Mouse (Mus musculus): Measurements from ENCODE around the gene Mbd3. TPM values are rescaled to one million over a fixed set of nuclear protein-coding genes. Genes with fewer than 3 reads are reported as not detected.
A peak's percentile ranks its signal among the peaks of the same experiment; 100 is the strongest.
"Not testable (repeated sequence)": the region's sequence is repeated elsewhere in the genome, so short reads cannot be mapped to it uniquely, and the experiment has no call there.

Gene Mbd3
- polyA plus RNA-seq, 1 experiment from 2014 or later, result 346 TPM

DNA sequence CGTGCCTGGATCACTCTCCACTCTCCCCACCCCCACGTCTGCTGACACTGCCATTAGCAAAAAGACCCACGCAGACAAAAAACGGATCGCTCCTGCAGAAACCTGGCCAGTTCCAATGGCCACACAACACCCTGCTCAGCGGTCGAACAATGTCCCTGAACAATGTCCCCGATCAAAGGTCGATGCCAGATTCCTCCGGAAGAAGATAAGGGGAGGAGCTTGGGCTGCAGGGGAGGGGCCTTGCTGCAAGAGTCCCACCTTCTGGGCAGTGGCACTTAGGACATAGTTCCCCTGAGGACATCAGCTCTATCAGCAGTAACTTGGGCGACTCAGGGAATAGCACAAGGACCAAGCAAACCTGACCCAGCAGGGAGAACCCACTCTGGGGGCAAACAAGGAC is 47.5 kb downstream of the Mbd3 start:
- no peak overlapping the region for H3K4me3 ChIP-seq
- peaks cover 100% of the 10 kb centered on the region for H3K27me3 ChIP-seq (ENCODE audit: poor library complexity, severe bottlenecking)
- no peaks in the 10 kb centered on the region for H3K9me3 ChIP-seq
- H3K36me3 ChIP-seq (replicated peaks), result no peaks in the 10 kb centered on the region
- no peak for DNase-seq (ENCODE audit: extremely low spot score, low spot score)
- no peak overlapping the region for H3K27ac ChIP-seq
- WGBS, result 20% methylated on average over 11 of the region's 11 CpGs
- H3K4me1 ChIP-seq, result peaks cover 42% of the 10 kb centered on the region

DNA sequence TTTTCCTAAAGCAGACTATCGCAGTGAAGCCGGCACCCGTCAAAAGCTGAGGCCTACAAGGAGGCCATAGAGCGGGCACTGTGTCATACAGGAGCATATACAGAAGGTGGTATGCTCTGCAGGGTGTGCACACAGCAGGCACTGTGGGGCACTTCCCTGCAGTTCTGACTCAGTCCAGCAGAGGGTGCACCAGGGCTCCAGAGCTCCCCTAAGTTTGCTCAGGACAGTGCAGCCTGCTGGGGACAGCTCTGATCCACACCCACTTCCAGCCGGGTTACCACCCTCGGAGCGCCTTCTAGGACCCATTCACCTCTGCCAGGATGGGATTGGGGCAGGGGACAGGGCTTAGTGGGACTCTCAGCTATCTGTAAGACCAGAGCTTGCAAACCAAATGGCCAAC is 49.1 kb downstream of the Mbd3 start:
- Histone ChIP-seq H3K27ac (no peak overlapping the region), H3K4me3 (peak overlapping the region; percentile 2; the same call in 1 of the 2 replicates), H3K36me3 (replicated peaks) (no peaks in the 10 kb centered on the region), H3K27me3 (ENCODE audit: poor library complexity, severe bottlenecking) (peaks cover 100% of the 10 kb centered on the region), H3K9me3 (no peaks in the 10 kb centered on the region), H3K4me1 (peaks cover 28% of the 10 kb centered on the region)
- WGBS, result 2% methylated on average over 7 of the region's 7 CpGs
- DNase-seq (ENCODE audit: extremely low spot score, low spot score), result peak; percentile 83

DNA sequence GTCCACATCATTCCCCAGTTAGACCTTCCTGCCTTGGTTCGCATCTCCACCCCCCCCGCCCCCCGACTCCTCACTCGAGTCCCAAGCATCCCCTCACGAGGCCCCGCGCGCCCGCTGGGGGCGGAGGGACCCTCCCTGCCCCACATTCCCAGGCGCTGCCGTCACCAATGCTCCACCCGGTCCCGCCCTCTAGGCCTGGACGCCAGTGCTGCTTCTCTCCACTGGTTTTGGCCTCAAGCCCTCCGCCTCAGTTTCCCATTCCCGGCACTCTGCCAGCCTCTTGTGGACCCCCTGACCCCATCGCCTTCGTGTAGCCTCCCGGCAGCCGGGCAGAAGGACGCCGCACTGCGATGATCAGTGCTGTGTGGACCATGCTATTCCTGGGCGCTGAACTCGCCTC is 50.4 kb downstream of the Mbd3 start:
- peaks cover 100% of the 10 kb centered on the region for H3K27me3 ChIP-seq (ENCODE audit: poor library complexity, severe bottlenecking)
- DNase-seq (ENCODE audit: extremely low spot score, low spot score), result no peak
- no peak overlapping the region for H3K27ac ChIP-seq
- no peaks in the 10 kb centered on the region for H3K9me3 ChIP-seq
- peaks cover 38% of the 10 kb centered on the region for H3K4me1 ChIP-seq
- peak overlapping the region; percentile 44 for H3K4me3 ChIP-seq
- no peaks in the 10 kb centered on the region for H3K36me3 ChIP-seq (replicated peaks)
- WGBS, result 16% methylated on average over 26 of the region's 26 CpGs

DNA sequence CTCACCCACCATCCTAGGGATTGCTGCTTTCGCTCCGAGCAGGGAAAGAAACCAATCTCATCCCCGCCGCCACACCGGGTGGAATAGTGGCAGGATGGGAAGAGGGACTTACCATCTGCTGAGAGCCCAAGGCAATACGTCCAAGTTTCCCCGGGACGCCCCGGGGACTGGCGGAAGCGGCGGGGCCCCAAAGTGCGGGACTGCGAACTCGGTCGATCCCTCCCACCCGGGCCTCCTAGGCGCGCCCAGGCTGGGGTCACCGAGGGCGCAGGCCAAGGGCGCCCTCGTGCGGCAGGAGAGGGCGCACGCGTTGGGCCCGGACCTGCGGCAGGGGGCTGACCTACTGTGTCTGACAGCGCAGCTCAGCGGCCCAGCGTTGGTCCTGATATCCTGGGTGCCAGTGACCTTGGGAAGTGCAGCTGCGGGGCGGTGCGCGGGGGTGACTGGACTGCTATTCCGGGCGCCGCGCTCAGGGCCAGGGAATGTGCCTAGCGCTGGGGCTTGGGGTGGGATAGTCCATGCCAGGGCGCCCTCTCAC is 51.0 kb downstream of the Mbd3 start, which contains the start of gene Adamtsl5:
Gene Adamtsl5, minus strand, starts transcription at position 169 of the 538 bp plus-strand sequence.
- Histone ChIP-seq H3K27me3 (ENCODE audit: poor library complexity, severe bottlenecking) (peaks cover 100% of the 10 kb centered on the region), H3K27ac (no peak within 1 kb of the TSS), H3K4me3 (peak within 1 kb of the TSS; percentile 44), H3K4me1 (peaks cover 45% of the 10 kb centered on the region), H3K36me3 (replicated peaks) (no peaks in the 10 kb centered on the region), H3K9me3 (no peaks in the 10 kb centered on the region)
- under 1% methylated on average over 42 of the region's 42 CpGs for WGBS
- no peak for DNase-seq (ENCODE audit: extremely low spot score, low spot score)

DNA sequence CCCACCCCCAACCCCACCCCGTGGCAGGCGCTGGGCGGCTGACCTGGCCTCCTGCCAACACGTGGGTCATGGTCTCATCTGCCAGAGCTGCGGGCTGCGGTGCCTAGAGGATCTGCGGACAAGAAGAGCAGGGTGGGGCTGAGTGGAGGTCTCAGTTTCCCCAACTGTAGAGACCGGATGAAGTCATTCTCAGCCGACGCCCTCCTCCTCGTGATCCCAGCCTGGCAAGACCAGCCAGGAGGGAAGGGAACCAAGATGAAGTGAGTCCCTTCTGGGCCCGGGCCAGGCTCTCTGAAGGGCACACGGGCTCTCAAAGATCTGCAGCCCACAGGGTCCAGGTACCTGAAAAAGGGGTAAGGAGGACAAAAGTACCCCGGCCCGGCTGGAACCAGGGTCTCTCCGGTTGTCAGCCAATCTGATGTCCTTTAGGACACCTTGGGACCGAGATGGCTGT is 51.8 kb downstream of the Mbd3 start:
- WGBS, result 14% methylated on average over 17 of the region's 17 CpGs
- H3K27ac ChIP-seq, result no peak overlapping the region
- DNase-seq (ENCODE audit: extremely low spot score, low spot score), result no peak
- peaks cover 100% of the 10 kb centered on the region for H3K27me3 ChIP-seq (ENCODE audit: poor library complexity, severe bottlenecking)
- H3K9me3 ChIP-seq, result no peaks in the 10 kb centered on the region
- H3K4me1 ChIP-seq, result peaks cover 53% of the 10 kb centered on the region
- no peaks in the 10 kb centered on the region for H3K36me3 ChIP-seq (replicated peaks)
- H3K4me3 ChIP-seq, result peak overlapping the region; percentile 44; the same call in 1 of the 2 replicates

DNA sequence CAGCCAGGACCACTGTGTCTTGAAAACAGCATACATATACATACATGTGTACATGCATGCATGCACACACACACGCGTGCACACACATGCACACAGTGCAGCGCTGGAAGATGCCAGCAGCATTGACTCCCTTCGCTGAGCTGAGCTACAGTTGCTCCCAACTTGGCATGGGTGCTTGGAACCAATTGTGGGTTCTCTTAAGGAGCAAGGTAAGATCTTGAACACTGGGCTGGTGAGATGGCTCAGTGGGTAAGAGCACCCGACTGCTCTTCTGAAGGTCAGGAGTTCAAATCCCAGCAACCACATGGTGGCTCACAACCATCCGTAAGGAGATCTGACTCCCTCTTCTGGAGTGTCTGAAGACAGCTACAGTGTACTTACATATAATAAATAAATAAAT is 53.4 kb downstream of the Mbd3 start:
- Histone ChIP-seq H3K4me1 (peaks cover 69% of the 10 kb centered on the region), H3K27me3 (ENCODE audit: poor library complexity, severe bottlenecking) (peaks cover 100% of the 10 kb centered on the region)
- H3K9me3 ChIP-seq; H3K36me3 ChIP-seq (replicated peaks); H3K4me3 ChIP-seq; H3K27ac ChIP-seq; DNase-seq (ENCODE audit: extremely low spot score, low spot score): not testable (repeated sequence)
- WGBS, result 80% methylated on average over 6 of the region's 6 CpGs

DNA sequence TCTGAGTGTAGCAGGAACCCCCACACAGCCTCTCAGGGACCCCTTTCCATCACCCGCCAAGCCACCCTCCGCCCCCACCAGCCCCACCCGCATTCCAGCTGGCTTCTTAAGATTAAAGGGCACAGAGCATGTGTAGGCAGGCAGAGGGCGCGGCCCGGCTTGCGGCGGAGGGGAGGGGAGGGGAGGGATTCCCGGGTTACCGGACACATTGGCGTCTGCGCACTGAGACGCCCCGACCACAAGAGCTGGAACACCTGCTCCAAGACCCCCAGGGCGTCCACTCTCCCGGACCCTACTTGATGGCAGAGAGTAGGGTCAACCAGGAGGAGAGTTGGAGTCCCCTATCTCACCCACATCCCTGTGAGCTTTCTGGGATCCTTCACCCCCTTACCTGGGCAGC is 54.2 kb downstream of the Mbd3 start:
- Histone ChIP-seq H3K36me3 (replicated peaks) (no peaks in the 10 kb centered on the region), H3K9me3 (no peaks in the 10 kb centered on the region), H3K27ac (0 out of 2 replicates have a peak overlapping the region, but pooled peaks have one; percentile 45), H3K4me1 (peaks cover 77% of the 10 kb centered on the region), H3K4me3 (peak overlapping the region; percentile 9; the same call in 1 of the 2 replicates), H3K27me3 (ENCODE audit: poor library complexity, severe bottlenecking) (peaks cover 100% of the 10 kb centered on the region)
- under 1% methylated on average over 16 of the region's 16 CpGs for WGBS
- no peak for DNase-seq (ENCODE audit: extremely low spot score, low spot score)

DNA sequence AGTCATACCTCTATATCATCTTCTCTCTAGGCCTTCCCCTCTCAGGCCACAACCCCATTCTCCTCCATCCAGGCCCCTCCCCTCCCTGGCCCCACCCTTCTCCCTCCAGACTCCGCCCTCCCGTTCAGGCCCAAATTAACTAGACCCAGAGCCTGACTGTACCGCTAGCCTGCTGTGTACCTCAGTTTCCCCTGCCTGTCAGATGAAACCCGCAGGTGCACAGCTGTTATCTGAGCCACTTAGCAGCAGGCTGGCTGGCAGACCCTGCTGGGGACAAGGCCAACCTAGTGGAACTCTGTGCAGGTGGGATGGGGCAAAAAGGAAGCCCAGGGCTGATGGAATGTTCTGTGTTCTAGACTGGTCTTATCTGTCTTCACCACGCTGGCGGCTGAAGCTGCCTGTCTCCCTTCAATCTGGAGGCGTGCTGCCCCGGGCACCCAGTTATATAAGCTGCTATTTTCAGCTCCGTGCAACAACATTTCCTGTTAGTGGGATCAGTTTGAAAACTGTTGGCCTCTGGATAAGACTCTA is 55.2 kb downstream of the Mbd3 start:
- Histone ChIP-seq H3K4me3 (peak overlapping the region; percentile 2; the same call in 1 of the 2 replicates), H3K4me1 (peaks cover 79% of the 10 kb centered on the region), H3K9me3 (no peaks in the 10 kb centered on the region), H3K27me3 (ENCODE audit: poor library complexity, severe bottlenecking) (peaks cover 99% of the 10 kb centered on the region), H3K27ac (no peak overlapping the region), H3K36me3 (replicated peaks) (no peaks in the 10 kb centered on the region)
- no peak for DNase-seq (ENCODE audit: extremely low spot score, low spot score)
- 41% methylated on average over 9 of the region's 9 CpGs for WGBS

DNA sequence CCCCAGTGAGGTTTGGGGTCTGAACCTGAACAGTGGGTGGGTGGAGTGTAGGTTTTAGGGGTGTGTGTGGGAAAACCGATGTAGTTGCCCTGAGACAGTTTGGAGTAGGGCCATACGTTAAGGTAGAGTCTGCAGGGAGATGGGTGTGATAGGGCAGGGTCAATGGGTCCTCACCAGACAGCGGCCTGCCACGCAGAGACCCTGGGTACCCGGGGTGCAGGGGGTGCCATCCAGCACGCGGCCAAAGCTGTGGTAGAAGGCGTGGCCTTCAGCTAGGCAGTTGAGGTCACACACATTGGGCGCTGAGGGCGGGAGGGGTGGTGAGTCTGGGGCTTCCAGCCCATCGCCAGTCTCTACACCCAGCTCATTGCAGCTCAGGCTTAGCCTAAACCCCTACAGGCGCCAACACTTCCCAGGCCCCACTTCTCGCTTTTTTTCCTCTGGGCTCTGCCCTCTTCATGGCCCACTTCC is 55.9 kb downstream of the Mbd3 start:
- DNase-seq (ENCODE audit: extremely low spot score, low spot score), result no peak
- Histone ChIP-seq H3K36me3 (replicated peaks) (no peaks in the 10 kb centered on the region), H3K27ac (no peak overlapping the region), H3K4me1 (peaks cover 71% of the 10 kb centered on the region), H3K4me3 (peak overlapping the region; percentile 51), H3K27me3 (ENCODE audit: poor library complexity, severe bottlenecking) (peaks cover 94% of the 10 kb centered on the region), H3K9me3 (no peaks in the 10 kb centered on the region)
- 29% methylated on average over 13 of the region's 13 CpGs for WGBS

DNA sequence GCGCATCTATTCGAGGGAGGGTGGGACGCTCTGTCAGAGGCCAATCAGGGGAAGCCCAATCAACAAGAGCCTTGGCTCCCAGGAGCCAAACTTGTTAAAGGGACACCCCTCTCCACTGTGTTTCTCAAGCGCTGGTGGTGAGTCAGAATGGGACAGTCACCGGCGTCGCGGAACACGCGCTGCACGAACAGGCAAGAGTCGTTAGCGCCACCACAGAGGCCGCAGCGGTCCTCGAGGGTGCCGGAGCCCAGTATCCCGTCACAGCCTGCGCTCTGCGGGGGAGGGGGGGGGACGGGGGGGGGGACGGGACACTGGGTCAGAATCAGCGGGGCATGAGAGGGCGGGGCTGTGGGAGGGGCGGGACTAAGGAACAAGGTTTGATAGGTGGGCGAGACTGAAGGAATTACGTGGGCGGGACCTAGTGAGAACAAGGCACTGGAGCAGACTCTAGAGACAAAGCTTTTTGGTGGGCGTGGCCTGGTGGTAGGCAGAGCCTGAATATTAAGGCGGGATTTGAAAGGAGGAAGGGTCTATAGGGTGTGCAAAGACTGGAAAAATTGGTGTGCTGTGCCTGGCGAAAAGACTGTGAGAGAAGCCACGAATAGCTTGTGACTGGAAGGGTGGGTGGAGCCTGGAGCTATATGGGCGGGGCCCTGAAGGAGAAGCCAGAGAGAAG is 56.5 kb downstream of the Mbd3 start:
- DNase-seq (ENCODE audit: extremely low spot score, low spot score), result peak; percentile 72
- Histone ChIP-seq H3K4me3 (peak overlapping the region; percentile 51), H3K36me3 (replicated peaks) (no peaks in the 10 kb centered on the region), H3K27ac (no peak overlapping the region), H3K9me3 (no peaks in the 10 kb centered on the region), H3K27me3 (ENCODE audit: poor library complexity, severe bottlenecking) (peaks cover 94% of the 10 kb centered on the region), H3K4me1 (peaks cover 65% of the 10 kb centered on the region)
- WGBS, result under 1% methylated on average over 32 of the region's 33 CpGs

Small RNAs within 50 kb of the gene (microRNA-seq; reads per million reads assigned to microRNA genes)
- not detected for gene Gm22721

Other genes starting within 250 kb of the Mbd3 start
- 90.9 and 116 TPM in 2 replicates for gene Cirbp, start 233.6 kb downstream of the Mbd3 start, polyA plus RNA-seq (2016; fragmentation: Nextera tagmentation; extraction: Ambion mirVana)
- gene 1600002K03Rik, start 226.6 kb downstream of the Mbd3 start, polyA plus RNA-seq (2016; fragmentation: Nextera tagmentation; extraction: Ambion mirVana), result 9.8 and 10.7 TPM in 2 replicates
- gene Efna2, start 220.1 kb downstream of the Mbd3 start, polyA plus RNA-seq (2016; fragmentation: Nextera tagmentation; extraction: Ambion mirVana), result 23.2 and 24.2 TPM in 2 replicates
- 89.4 and 98.3 TPM in 2 replicates for gene Mum1, start 173.1 kb downstream of the Mbd3 start, polyA plus RNA-seq (2016; fragmentation: Nextera tagmentation; extraction: Ambion mirVana)
- gene Ndufs7, start 150.4 kb downstream of the Mbd3 start, polyA plus RNA-seq (2016; fragmentation: Nextera tagmentation; extraction: Ambion mirVana), result 309 and 314 TPM in 2 replicates
- 18.3 and 19.1 TPM in 2 replicates for gene Gamt, start 138.5 kb downstream of the Mbd3 start, polyA plus RNA-seq (2016; fragmentation: Nextera tagmentation; extraction: Ambion mirVana)
- 48.2 and 52.3 TPM in 2 replicates for gene Dazap1, start 138.1 kb downstream of the Mbd3 start, polyA plus RNA-seq (2016; fragmentation: Nextera tagmentation; extraction: Ambion mirVana)
- 1,138 and 1,144 TPM in 2 replicates for gene Rps15, start 107.1 kb downstream of the Mbd3 start, polyA plus RNA-seq (2016; fragmentation: Nextera tagmentation; extraction: Ambion mirVana)
- 19.4 and 27.0 TPM in 2 replicates for gene Apc2, start 103.6 kb downstream of the Mbd3 start, polyA plus RNA-seq (2016; fragmentation: Nextera tagmentation; extraction: Ambion mirVana)
- 56.4 and 60.2 TPM in 2 replicates for gene 2310011J03Rik, start 79.0 kb downstream of the Mbd3 start, polyA plus RNA-seq (2016; fragmentation: Nextera tagmentation; extraction: Ambion mirVana)
- 5.7 and 6.7 TPM in 2 replicates for gene Pcsk4, start 70.1 kb downstream of the Mbd3 start, polyA plus RNA-seq (2016; fragmentation: Nextera tagmentation; extraction: Ambion mirVana)
- 7.7 and 9.1 TPM in 2 replicates for gene Reep6, start 69.6 kb downstream of the Mbd3 start, polyA plus RNA-seq (2016; fragmentation: Nextera tagmentation; extraction: Ambion mirVana)
- gene Adamtsl5, start 51.1 kb downstream of the Mbd3 start, polyA plus RNA-seq (2016; fragmentation: Nextera tagmentation; extraction: Ambion mirVana), result 0.27 and 0.54 TPM in 2 replicates
- gene Plk5, start 43.1 kb downstream of the Mbd3 start, polyA plus RNA-seq (2016; fragmentation: Nextera tagmentation; extraction: Ambion mirVana), result 0.43 and 0.71 TPM in 2 replicates
- gene Mex3d, start 11.9 kb downstream of the Mbd3 start, polyA plus RNA-seq (2016; fragmentation: Nextera tagmentation; extraction: Ambion mirVana), result 6.8 and 7.0 TPM in 2 replicates
- 625 and 631 TPM in 2 replicates for gene Uqcr11, start 7.3 kb upstream of the Mbd3 start, polyA plus RNA-seq (2016; fragmentation: Nextera tagmentation; extraction: Ambion mirVana)
- gene Tcf3, start 34.1 kb upstream of the Mbd3 start, polyA plus RNA-seq (2016; fragmentation: Nextera tagmentation; extraction: Ambion mirVana), result 191 and 199 TPM in 2 replicates
- 0.05 and 0.07 TPM in 2 replicates for gene Onecut3, start 95.3 kb upstream of the Mbd3 start, polyA plus RNA-seq (2016; fragmentation: Nextera tagmentation; extraction: Ambion mirVana)
- 0.51 and 0.71 TPM in 2 replicates for gene Atp8b3, start 139.6 kb upstream of the Mbd3 start, polyA plus RNA-seq (2016; fragmentation: Nextera tagmentation; extraction: Ambion mirVana)
- 32.8 and 34.8 TPM in 2 replicates for gene Rexo1, start 162.0 kb upstream of the Mbd3 start, polyA plus RNA-seq (2016; fragmentation: Nextera tagmentation; extraction: Ambion mirVana)
- 7.4 and 7.5 TPM in 2 replicates for gene Klf16, start 177.8 kb upstream of the Mbd3 start, polyA plus RNA-seq (2016; fragmentation: Nextera tagmentation; extraction: Ambion mirVana)
- 71.8 and 75.5 TPM in 2 replicates for gene Abhd17a, start 190.8 kb upstream of the Mbd3 start, polyA plus RNA-seq (2016; fragmentation: Nextera tagmentation; extraction: Ambion mirVana)
- 91.5 and 93.0 TPM in 2 replicates for gene Scamp4, start 203.3 kb upstream of the Mbd3 start, polyA plus RNA-seq (2016; fragmentation: Nextera tagmentation; extraction: Ambion mirVana)
- gene Adat3, start 203.3 kb upstream of the Mbd3 start, polyA plus RNA-seq (2016; fragmentation: Nextera tagmentation; extraction: Ambion mirVana), result 10.7 and 11.9 TPM in 2 replicates
- gene Gm49322, start 206.5 kb upstream of the Mbd3 start, polyA plus RNA-seq (2016; fragmentation: Nextera tagmentation; extraction: Ambion mirVana), result 4.7 and 5.6 TPM in 2 replicates
- gene Csnk1g2, start 223.3 kb upstream of the Mbd3 start, polyA plus RNA-seq (2016; fragmentation: Nextera tagmentation; extraction: Ambion mirVana), result 123 and 133 TPM in 2 replicates

Data from forebrain, embryonic 10.5 days (tissue).